Mouse (Mus musculus) c-Kit-positive CD71-positive TER-119-positive erythroid progenitor cells, embryonic 14.5 days (primary cell): ENCODE measurements around the gene Klhl33.
"Not testable (repeated sequence)": the region's sequence is repeated elsewhere in the genome, so short reads cannot be mapped to it uniquely, and the experiment has no call there.

ENCODE experiments used
- DNase-seq: peaks from one replicate; pipeline ENCODE4 v3.0.0-alpha.2; 2013; ENCODE audit warnings: low spot score

The Klhl33 gene

GRCm38 (mm10) chr14:50903973-50904827 is 6.9 kb upstream of the Klhl33 start:
- no peak for DNase-seq

- DNase-seq: not testable (repeated sequence)
These were observed 685 bp upstream of the Klhl33 start for GRCm38 (mm10) chr14:50897992-50898391.

- DNase-seq: no peak
These were observed 447 bp downstream of the Klhl33 start for GRCm38 (mm10) chr14:50896747-50897373.

- DNase-seq: no peak
These were observed 1.1 kb downstream of the Klhl33 start for GRCm38 (mm10) chr14:50895985-50896746.

- no peak for DNase-seq
These were observed 1.9 kb downstream of the Klhl33 start for GRCm38 (mm10) chr14:50895407-50895806.

GRCm38 (mm10) chr14:50892541-50893459 is 4.5 kb downstream of the Klhl33 start:
- DNase-seq: no peak

- DNase-seq: no peak
These were observed 5.2 kb downstream of the Klhl33 start for GRCm38 (mm10) chr14:50892091-50892490.

GRCm38 (mm10) chr14:50891621-50892020 is 5.7 kb downstream of the Klhl33 start:
- DNase-seq: no peak

- no peak for DNase-seq
These were observed 20.9 kb downstream of the Klhl33 start for GRCm38 (mm10) chr14:50876236-50876950.

- DNase-seq: no peak
These were observed 21.6 kb downstream of the Klhl33 start for GRCm38 (mm10) chr14:50875591-50876230.

- no peak for DNase-seq
These were observed 22.1 kb downstream of the Klhl33 start for GRCm38 (mm10) chr14:50875175-50875574.

- no peak for DNase-seq
These were observed 26.0 kb downstream of the Klhl33 start for GRCm38 (mm10) chr14:50871284-50871683.

- DNase-seq: no peak
These were observed 26.5 kb downstream of the Klhl33 start for GRCm38 (mm10) chr14:50870805-50871143.

GRCm38 (mm10) chr14:50869889-50870804 is 27.2 kb downstream of the Klhl33 start, which contains the start of gene Tep1:
Gene Tep1 (minus strand): TSS chr14:50870560.
- peak; percentile 67 for DNase-seq

GRCm38 (mm10) chr14:50868656-50869055 is 28.7 kb downstream of the Klhl33 start:
- DNase-seq: no peak

- no peak for DNase-seq
These were observed 29.1 kb downstream of the Klhl33 start for GRCm38 (mm10) chr14:50868211-50868610.

- no peak for DNase-seq
These were observed 30.3 kb downstream of the Klhl33 start for GRCm38 (mm10) chr14:50866966-50867365.

- DNase-seq: not testable (repeated sequence)
These were observed 32.3 kb downstream of the Klhl33 start for GRCm38 (mm10) chr14:50865005-50865404.

- DNase-seq: no peak
These were observed 34.7 kb downstream of the Klhl33 start for GRCm38 (mm10) chr14:50862641-50863040.
